Mouse (Mus musculus): Measurements from ENCODE around the gene Slc25a21. TPM values are rescaled to one million over a fixed set of nuclear protein-coding genes. Genes with fewer than 3 reads are reported as not detected.
A peak's percentile ranks its signal among the peaks of the same experiment; 100 is the strongest.
"Not testable (repeated sequence)": the region's sequence is repeated elsewhere in the genome, so short reads cannot be mapped to it uniquely, and the experiment has no call there.

Slc25a21 gene
- polyA plus RNA-seq, 1 experiment from 2014 or later: 0.08 TPM

- H3K27me3 ChIP-seq (replicated peaks; ENCODE audit: control insufficient read depth, insufficient read depth, low read length): no peaks in the 10 kb centered on the region
- H3K4me1 ChIP-seq (replicated peaks; ENCODE audit: control insufficient read depth, insufficient read depth, low read length): peaks cover 5% of the 10 kb centered on the region; the same call in 1 of the 2 replicates
- TF ChIP-seq CTCF (IDR thresholded peaks at IDR 0.05; ENCODE audit: low read depth): no peak
- peak overlapping the region; percentile 84 for H3K4me2 ChIP-seq (replicated peaks; ENCODE audit: low read depth)
- WGBS: 21% methylated on average over 4 of the region's 4 CpGs
- no peak for ATAC-seq
- peak overlapping the region; percentile 92; the same call in 1 of the 2 replicates for H3K27ac ChIP-seq (ENCODE audit: low read depth, low read length)
- no peaks in the 10 kb centered on the region for H3K36me3 ChIP-seq (ENCODE audit: control insufficient read depth, insufficient read depth)
- peak overlapping the region; percentile 71 for H3K4me3 ChIP-seq (ENCODE audit: low read depth, low read length)
- no peak overlapping the region for H3K9ac ChIP-seq (ENCODE audit: low read depth, low read length)
- no peaks in the 10 kb centered on the region for H3K9me3 ChIP-seq (ENCODE audit: control insufficient read depth)
Measured at GRCm38 (mm10) chr12:57229703-57230102, 32.4 kb upstream of the Slc25a21 start.

DNA sequence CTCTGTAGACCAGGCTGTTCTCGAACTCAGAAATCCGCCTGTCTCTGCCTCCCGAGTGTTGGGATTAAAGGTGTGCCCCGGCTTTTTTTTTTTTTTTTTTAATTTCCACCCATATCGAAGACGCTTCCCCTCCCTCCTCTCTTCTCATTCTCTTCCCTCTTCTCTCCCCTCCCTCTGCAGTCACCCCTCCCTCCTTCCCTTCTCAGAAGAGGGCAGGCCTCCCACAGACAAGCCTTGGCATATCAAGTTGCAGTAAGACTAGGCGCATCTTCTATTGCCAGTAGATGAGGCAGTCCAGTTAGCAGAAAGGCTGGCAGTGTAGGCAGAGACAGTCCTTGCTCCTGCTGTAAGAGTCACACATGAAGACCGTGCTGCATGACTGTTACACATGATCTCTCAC lies 30.5 kb upstream of the Slc25a21 start:
- H3K4me2 ChIP-seq (replicated peaks; ENCODE audit: low read depth): no peak overlapping the region
- H3K4me3 ChIP-seq (ENCODE audit: low read depth, low read length): no peak overlapping the region
- WGBS: 84% methylated on average over 7 of the region's 8 CpGs
- no peak overlapping the region for H3K27ac ChIP-seq (ENCODE audit: low read depth, low read length)
- no peaks in the 10 kb centered on the region for H3K27me3 ChIP-seq (replicated peaks; ENCODE audit: control insufficient read depth, insufficient read depth, low read length)
- H3K4me1 ChIP-seq (replicated peaks; ENCODE audit: control insufficient read depth, insufficient read depth, low read length): peaks cover 5% of the 10 kb centered on the region; the same call in 1 of the 2 replicates
- H3K9ac ChIP-seq (ENCODE audit: low read depth, low read length): no peak overlapping the region
- H3K36me3 ChIP-seq (ENCODE audit: control insufficient read depth, insufficient read depth): no peaks in the 10 kb centered on the region
- no peak for TF ChIP-seq CTCF (IDR thresholded peaks at IDR 0.05; ENCODE audit: low read depth)
- no peak for ATAC-seq
- no peaks in the 10 kb centered on the region for H3K9me3 ChIP-seq (ENCODE audit: control insufficient read depth)

GRCm38 (mm10) chr12:57226411-57226810 lies 29.1 kb upstream of the Slc25a21 start:
- 85% methylated on average over 9 of the region's 9 CpGs for WGBS
- no peaks in the 10 kb centered on the region for H3K27me3 ChIP-seq (replicated peaks; ENCODE audit: control insufficient read depth, insufficient read depth, low read length)
- H3K9ac ChIP-seq (ENCODE audit: low read depth, low read length): no peak overlapping the region
- no peak overlapping the region for H3K4me2 ChIP-seq (replicated peaks; ENCODE audit: low read depth)
- TF ChIP-seq CTCF (IDR thresholded peaks at IDR 0.05; ENCODE audit: low read depth): no peak
- no peaks in the 10 kb centered on the region for H3K36me3 ChIP-seq (ENCODE audit: control insufficient read depth, insufficient read depth)
- H3K4me1 ChIP-seq (replicated peaks; ENCODE audit: control insufficient read depth, insufficient read depth, low read length): peaks cover 4% of the 10 kb centered on the region; the same call in 1 of the 2 replicates
- no peak overlapping the region for H3K27ac ChIP-seq (ENCODE audit: low read depth, low read length)
- H3K9me3 ChIP-seq (ENCODE audit: control insufficient read depth): no peaks in the 10 kb centered on the region
- H3K4me3 ChIP-seq (ENCODE audit: low read depth, low read length): no peak overlapping the region
- ATAC-seq: no peak

DNA sequence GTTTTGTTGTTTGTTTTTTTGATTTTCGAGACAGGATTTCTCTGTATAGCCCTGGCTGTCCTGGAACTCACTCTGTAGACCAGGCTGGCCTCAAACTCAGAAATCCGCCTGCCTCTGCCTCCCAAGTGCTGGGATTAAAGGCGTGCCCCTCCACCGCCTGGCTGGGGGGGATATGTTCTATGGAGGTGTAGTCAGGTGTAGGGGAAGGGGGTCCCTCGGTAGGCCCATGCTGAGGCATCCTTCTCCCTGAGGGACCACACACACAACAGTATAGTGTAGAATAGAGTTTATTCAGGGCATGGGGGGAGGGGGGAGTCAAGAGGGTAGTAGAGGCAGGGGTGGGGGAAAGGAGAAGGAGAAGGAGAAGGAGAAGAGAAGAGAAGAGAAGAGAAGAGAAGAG lies 15.2 kb upstream of the Slc25a21 start:
- 84% methylated on average over 5 of the region's 5 CpGs for WGBS
- H3K4me2 ChIP-seq (replicated peaks; ENCODE audit: low read depth); ATAC-seq: not testable (repeated sequence)

DNA sequence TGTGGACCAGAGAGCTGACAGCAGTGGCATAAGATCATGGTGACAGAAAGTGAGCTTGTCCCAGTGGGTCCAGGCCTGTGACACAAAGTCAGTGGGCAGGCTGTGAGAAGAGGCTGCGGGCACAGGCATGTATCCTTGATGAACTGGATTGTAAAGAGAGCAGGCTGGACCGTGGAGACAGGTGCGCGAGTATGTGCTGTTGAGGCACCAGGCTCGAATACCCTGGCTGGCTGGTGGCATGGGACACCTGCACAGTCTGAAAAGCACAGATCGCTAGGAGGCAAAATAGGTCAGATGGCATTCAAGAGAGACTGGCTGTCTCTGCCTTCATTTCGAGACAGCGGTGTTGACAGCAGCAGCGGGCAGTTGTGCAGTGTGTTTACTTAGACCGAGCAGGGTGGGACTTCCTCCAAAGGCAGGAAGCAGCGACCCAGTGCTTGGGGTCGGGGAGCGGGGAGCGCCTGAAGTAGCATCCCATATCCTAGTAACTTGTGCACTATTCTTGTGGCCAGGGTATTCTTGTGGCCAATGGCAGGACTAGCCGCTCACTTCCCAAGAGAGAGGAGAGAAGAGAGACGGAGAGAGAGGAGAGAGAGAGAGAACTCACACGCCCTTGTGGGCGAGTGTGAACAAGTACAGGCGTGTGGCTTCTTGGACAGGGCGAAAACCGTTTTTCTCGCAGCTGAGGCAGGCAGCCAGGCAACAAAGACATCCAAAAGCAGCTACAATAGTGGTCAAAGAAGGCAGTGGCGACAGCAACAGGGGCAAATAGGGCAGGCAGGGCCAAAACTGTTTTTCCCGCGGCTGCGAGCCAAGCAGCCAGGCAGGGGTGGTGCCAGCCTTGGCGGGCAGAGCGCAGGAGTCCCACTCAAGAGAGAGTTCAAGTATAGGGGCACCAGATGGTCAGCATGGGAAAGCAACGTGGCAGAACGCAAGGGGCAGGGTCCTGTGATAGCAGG lies 14.4 kb upstream of the Slc25a21 start:
- peak overlapping the region; percentile 78 for H3K4me2 ChIP-seq (replicated peaks; ENCODE audit: low read depth)
- no peaks in the 10 kb centered on the region for H3K9me3 ChIP-seq (ENCODE audit: control insufficient read depth)
- no peak for TF ChIP-seq CTCF (IDR thresholded peaks at IDR 0.05; ENCODE audit: low read depth)
- ATAC-seq: no peak; the same call in 1 of the 2 replicates
- WGBS: 6% methylated on average over 30 of the region's 30 CpGs
- no peaks in the 10 kb centered on the region for H3K36me3 ChIP-seq (ENCODE audit: control insufficient read depth, insufficient read depth)
- H3K4me3 ChIP-seq (ENCODE audit: low read depth, low read length): peak overlapping the region; percentile 46
- no peaks in the 10 kb centered on the region for H3K4me1 ChIP-seq (replicated peaks; ENCODE audit: control insufficient read depth, insufficient read depth, low read length)
- no peak overlapping the region for H3K27ac ChIP-seq (ENCODE audit: low read depth, low read length)
- H3K9ac ChIP-seq (ENCODE audit: low read depth, low read length): peak overlapping the region; percentile 48
- H3K27me3 ChIP-seq (replicated peaks; ENCODE audit: control insufficient read depth, insufficient read depth, low read length): no peaks in the 10 kb centered on the region

More for the DNA sequence above, 15.2 kb upstream of the Slc25a21 start:
- not testable (repeated sequence) for H3K36me3 ChIP-seq (ENCODE audit: control insufficient read depth, insufficient read depth); H3K27me3 ChIP-seq (replicated peaks; ENCODE audit: control insufficient read depth, insufficient read depth, low read length); H3K9ac ChIP-seq (ENCODE audit: low read depth, low read length); H3K27ac ChIP-seq (ENCODE audit: low read depth, low read length); H3K9me3 ChIP-seq (ENCODE audit: control insufficient read depth); H3K4me1 ChIP-seq (replicated peaks; ENCODE audit: control insufficient read depth, insufficient read depth, low read length); H3K4me3 ChIP-seq (ENCODE audit: low read depth, low read length)

GRCm38 (mm10) chr12:57204276-57204851 lies 7.1 kb upstream of the Slc25a21 start:
- 68% methylated on average over 4 of the region's 4 CpGs for WGBS
- no peaks in the 10 kb centered on the region for H3K36me3 ChIP-seq (ENCODE audit: control insufficient read depth, insufficient read depth)
- H3K9me3 ChIP-seq (ENCODE audit: control insufficient read depth): no peaks in the 10 kb centered on the region
- ATAC-seq: no peak
- no peaks in the 10 kb centered on the region for H3K27me3 ChIP-seq (replicated peaks; ENCODE audit: control insufficient read depth, insufficient read depth, low read length)
- no peaks in the 10 kb centered on the region for H3K4me1 ChIP-seq (replicated peaks; ENCODE audit: control insufficient read depth, insufficient read depth, low read length)
- H3K4me3 ChIP-seq (ENCODE audit: low read depth, low read length): no peak overlapping the region
- H3K4me2 ChIP-seq (replicated peaks; ENCODE audit: low read depth): no peak overlapping the region
- H3K27ac ChIP-seq (ENCODE audit: low read depth, low read length): no peak overlapping the region
- no peak overlapping the region for H3K9ac ChIP-seq (ENCODE audit: low read depth, low read length)
- no peak for TF ChIP-seq CTCF (IDR thresholded peaks at IDR 0.05; ENCODE audit: low read depth)
